Mouse (Mus musculus) skeletal muscle tissue, adult 2 months (tissue): ENCODE measurements around the gene Pkp3.
"Not testable (repeated sequence)": the region's sequence is repeated elsewhere in the genome, so short reads cannot be mapped to it uniquely, and the experiment has no call there.

ENCODE experiments used
- DNase-seq: peaks from one replicate; pipeline ENCODE4 v3.0.0-alpha.2; 2012; ENCODE audit warnings: low read depth, low spot score

Pkp3 gene

GRCm38 (mm10) chr7:141077841-141078240 is at the start of gene Pkp3:
TSS of gene Pkp3 (plus strand) at chr7:141078218.
- DNase-seq = no peak

DNA sequence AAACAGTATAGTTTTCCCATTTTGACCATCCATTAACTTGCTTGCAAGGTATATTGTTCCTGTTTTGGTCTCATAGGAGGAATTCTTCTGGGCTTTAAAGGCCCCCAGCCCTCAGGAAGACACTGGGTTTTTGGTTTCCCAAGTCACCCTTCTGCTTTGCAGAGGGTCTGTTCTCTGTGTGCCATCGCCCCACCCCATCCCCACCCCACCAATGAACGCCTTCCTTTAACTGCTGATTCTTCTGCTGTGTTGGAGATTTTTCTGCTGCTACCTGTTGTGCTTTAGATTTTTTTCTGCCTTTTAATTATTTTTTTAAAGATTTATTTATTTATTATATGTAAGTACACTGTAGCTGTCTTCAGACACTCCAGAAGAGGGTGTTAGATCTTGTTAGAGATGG is 49.2 kb upstream of the Pkp3 start, which contains the start of gene Gm17387:
Gene Gm17387 (plus strand): TSS at position 301 of the 400 bp plus-strand sequence.
- no peak for DNase-seq

DNA sequence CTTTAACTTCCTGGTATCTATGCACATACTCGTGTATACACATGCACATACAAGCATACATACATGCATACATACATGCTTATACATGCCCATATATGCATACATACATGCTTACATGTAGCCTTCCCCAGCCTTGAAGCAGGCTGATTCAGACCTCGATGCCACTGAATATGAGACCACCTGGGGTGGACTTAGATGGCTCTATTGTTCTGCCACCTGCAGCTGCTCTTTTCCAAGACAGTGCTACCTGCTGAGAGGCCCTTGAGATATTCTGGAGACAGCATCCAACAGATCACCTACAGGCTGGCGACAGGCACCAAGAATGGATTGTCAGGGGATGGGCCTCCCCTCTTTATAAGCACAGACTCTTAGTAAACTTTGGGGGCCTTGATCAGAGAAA is 47.6 kb upstream of the Pkp3 start:
- no peak for DNase-seq

DNA sequence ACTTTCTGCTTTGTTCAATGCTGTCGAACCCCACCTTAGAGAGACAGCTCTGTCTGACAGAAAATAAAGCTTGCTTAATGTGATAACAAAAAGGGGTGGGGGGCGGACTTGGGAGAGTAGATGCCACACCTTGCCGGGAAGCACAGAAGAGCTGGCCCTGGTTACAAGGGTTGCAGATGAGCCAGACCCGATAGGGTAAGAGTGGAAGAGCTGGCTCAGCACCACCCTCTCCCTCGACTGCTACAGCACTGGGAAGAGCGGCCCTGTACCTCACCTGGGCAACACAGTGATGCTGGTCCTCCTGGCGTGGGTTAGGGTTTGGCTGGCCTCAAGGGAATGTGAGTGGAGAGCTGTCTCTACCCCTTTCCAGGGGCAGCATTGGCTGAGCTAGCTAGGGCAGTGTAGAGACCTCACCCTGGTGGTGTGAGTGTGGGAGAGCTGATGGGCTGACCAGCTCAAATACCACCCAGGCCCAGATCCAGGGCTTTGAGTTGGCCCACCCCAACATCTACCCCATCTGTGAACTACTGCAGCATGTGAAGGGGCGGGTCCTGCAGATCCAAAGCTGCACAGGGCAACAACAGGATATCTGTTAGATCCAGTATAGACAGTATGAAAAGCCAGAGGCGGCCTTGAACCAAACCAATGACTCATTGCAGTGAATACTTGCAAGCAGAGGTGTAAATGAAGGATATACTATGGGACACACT is 45.4 kb upstream of the Pkp3 start:
- DNase-seq = no peak

GRCm38 (mm10) chr7:141036624-141037023 is 41.4 kb upstream of the Pkp3 start:
- not testable (repeated sequence) for DNase-seq

DNA sequence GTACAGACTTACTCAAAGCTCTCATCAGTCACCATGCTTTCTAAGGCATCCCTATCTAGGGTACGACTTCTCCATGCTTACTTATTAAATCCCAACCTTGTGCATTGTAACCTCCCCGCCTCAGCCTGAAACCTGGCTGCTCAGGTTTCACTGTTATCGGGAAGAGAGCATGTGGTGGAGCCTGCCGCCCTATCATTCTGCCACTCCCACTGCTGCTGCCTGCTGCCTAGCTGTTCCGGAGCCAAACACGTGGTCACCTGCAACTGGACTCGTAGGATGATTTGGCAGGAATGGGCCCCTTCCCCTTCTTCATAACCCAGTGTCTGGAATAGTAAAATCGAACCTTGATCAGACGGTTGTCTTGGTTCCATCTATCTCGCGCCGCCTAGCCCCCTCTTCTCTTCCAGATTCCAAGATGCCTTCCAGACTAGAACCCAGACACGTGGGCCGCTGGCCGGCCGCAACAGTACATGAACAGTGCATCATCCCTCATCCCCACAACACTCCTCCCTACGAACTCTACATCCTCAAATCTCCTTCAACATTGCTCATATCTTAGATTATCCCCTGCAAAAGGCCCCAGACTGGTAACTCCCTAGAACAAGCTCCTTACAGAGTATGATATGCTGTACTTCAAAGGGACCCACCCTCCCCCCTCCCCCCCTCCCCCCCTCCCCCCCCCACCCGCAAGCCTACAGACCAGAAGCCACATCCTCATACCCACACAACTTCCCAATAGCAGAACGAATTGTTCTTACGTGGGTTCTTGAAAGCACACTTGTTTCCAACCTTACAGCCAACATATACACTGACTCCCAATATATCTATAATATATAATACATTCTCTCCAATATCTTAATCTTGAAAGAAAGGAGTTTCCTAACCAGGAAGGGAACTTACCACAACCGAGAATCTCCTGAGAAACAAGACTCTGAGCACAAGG is 39.7 kb upstream of the Pkp3 start:
- DNase-seq = no peak

DNA sequence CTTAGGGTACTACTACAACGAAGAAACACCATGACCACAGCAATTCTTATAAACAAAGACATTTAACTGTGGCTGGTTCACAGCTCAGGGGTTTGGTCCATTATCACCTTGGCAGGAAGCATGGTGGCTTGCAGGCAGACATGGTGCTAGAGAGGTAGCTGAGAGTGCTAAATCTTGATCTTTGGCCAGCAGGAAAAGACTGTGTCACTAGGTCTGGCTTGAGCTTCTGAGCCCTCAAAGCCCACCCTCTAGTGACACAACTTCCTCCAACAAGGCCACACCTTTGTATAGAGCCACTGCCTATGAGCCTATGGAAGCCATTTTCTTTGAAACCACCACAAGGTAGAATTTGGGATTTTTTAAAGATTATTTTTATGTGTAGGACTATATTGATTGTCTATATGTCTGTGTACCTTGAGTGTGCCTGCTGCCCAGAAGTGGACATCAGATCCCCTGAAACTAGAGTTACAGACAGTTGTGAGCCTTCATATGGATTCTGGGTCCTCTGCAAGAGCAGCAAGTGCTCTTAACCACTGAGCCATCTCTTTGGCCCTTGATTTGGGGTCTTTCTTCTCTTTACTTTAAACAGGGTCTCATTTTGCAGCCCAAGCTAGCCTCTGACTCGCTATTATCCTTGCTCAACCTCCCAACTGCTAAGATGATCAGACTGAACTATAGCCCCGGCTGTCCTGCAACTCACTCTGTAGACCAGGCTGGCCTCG is 38.5 kb upstream of the Pkp3 start:
- DNase-seq = no peak

DNA sequence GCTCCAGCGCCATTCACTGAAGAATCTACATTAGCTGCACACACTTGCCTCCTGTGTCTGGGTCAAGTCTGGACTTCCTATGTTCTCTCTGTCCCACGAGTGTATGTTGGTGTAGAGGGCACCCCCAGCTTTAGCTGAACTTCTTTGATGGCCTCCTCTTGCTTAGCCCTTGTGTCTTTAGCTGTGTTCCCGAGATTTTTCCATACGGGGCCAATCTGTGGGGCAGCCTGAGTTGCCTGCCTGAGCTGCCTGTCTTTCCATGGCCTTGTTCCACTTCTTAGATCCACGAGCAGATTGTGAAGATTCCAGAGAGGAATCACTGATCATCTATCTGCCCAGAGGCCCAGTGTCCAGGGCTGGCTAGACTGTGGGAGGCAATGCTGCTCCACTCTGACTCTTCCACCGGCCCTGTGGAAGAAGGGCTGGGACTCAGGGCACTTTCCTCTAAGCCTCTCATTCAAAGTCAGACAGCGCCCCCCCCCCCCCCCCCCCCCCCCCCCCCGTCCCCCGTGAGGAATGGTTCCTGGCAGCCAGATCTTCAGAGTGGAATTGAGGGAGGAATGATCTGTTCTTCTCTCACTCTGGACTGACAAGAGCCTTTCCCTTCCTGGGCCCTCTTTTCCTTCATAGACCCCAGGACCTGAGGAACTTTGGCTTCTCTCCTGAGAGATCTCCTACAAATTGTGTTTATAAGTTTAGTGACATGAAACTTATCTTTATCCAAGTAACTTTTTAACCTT is 37.0 kb upstream of the Pkp3 start:
- no peak for DNase-seq

DNA sequence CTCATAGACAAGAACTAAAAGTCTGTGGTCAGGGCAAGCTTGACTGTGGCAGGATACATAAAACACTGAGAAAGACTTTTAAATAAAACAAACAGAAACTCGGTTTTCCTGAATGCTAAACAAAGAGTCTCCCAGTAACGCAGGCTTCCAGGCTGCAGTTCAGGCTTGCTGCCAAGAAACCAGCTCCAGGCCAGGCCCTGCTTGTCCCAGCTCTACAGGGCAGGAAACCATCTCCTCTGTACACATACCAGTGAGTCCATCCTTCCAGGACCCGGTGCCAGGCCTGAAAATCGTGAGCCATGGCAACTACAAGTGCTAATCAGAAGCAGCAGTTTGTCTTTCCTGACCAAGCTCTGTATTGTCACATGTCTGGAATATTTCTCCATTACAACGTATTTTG is 36.4 kb upstream of the Pkp3 start:
- peak; percentile 82 for DNase-seq

DNA sequence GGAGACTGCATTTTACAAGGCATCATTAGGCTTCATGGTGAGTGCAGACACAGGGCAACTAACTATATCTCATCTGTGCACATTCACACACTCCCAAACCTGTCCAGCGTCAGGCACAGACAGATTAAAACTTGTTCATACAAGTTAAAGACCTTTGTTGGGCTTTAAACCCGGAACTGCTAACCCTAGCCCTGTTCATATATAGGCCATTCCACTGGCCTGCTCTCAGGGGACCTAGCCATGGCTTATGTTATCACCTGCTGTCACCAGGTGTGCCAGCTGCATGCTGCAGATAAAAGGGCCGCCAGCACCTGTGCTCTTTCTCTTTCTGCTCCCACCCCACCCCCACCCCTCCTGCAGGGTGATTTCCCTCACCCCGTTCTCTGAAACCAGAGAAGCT is 35.5 kb upstream of the Pkp3 start:
- no peak for DNase-seq

- DNase-seq = peak; percentile 67
Measured at GRCm38 (mm10) chr7:141046931-141047580, 31.0 kb upstream of the Pkp3 start.

GRCm38 (mm10) chr7:141047581-141048225 is 30.3 kb upstream of the Pkp3 start:
- DNase-seq = peak; percentile 94

- peak; percentile 94 for DNase-seq
Measured at GRCm38 (mm10) chr7:141048226-141049218, 29.5 kb upstream of the Pkp3 start.

DNA sequence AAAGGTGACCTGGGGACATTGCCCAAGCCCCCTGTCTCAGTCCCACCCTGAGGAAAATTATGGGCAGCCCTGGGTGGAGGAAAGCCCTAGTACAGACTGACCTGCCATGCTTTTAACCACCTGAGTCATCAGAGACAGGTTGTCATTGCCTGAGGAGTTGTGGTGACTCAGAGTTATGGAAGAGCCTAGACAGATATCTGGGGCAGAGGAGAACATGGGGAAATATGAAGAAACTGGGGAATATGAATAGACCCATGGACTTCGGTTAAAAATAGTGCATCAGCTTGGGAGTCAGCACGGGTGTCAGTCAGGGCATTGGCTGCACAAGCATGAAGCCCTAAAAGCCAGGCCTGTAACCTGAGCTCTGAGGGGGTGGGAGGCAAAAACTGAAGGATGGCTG is 28.7 kb upstream of the Pkp3 start:
- DNase-seq = no peak

DNA sequence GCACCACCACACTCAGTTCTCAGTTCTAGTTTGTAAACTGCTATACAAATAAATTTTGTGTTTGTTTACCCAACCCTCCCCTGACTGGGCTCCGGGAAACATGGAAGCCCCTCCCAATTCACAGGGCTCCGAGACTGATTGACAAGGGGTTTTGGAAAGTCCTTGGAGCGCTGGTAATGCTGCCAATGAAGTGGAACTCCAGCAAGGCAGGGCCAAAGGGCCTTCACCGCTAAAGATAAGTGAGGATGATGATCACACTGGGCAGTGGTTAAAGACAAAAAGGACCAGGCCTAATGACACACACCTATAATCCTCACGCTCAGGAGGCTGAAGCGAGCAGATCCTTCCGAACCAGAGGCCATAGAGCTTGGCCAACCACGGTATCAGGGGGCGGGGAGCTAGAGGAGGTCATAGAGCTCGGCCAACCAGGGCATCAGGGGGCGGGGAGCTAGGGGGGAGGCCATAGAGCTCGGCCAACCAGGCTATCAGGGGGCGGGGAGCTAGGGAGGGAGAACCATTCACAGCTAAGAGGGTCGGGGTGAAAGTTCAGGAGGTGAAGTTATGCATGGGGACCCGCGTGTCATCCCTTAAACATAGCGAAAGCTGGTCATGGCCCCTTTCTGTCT is 26.8 kb upstream of the Pkp3 start:
- no peak for DNase-seq

DNA sequence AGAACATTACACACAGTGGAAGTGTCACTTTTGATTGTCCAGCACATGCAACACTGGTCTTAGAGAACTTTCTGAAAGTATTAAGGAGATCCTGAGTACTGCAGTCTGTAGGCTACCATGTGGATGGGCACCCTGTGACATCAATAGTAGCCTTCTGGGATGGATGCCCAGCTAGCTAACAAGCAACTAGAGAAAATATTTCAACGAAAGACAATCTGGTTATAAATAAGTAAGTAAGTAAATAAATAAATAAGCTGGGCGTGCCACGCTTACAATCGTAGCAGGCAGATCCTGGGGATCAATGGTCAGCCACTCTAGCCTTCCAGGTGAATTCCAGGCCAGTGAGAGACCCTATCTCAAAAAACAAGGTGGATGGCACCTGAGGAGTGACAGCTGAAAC is 26.0 kb upstream of the Pkp3 start:
- DNase-seq = no peak

GRCm38 (mm10) chr7:141052421-141052820 is 25.6 kb upstream of the Pkp3 start:
- no peak for DNase-seq

DNA sequence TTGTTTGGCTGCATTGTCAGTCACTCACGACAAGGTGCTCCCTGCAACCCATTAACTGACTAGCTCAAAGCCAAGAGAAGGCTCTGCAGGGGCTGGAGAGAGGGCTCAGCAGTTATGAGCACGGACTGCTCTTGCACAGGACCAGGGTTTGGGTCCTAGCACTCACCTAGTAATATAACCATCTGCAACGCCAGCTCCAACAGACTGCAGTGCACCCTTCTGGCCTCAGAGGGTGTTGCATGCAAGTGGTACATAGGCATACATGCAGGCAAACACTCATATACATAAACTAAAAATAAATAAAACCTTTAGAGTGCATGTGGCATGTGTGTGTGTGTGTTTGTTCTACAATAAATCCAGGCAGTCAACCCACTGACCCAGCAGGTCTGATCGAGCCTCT is 22.2 kb upstream of the Pkp3 start:
- DNase-seq = no peak

GRCm38 (mm10) chr7:141056976-141057375 is 21.0 kb upstream of the Pkp3 start:
- DNase-seq = no peak
